Mouse (Mus musculus): ENCODE measurements around the gene Nav2. TPM values are rescaled to one million over a fixed set of nuclear protein-coding genes. Genes with fewer than 3 reads are reported as not detected.

Gene Nav2
- polyA plus RNA-seq, 1 experiment = 1.3 TPM

- Histone ChIP-seq H3K36me3 (replicated peaks; ENCODE audit: low read length) (no peaks in the 10 kb centered on the region), H3K9me3 (0 out of 2 replicates have a peak, but pooled peaks cover 2% of the 10 kb centered on the region), H3K27me3 (replicated peaks) (peaks cover 26% of the 10 kb centered on the region), H3K4me3 (replicated peaks) (no peak overlapping the region), H3K4me1 (peaks cover 2% of the 10 kb centered on the region; the same call in 1 of the 2 replicates)
- TF ChIP-seq FLI1 (IDR thresholded peaks at IDR 0.05; ENCODE audit: low read length) = no peak
- no peak for TF ChIP-seq GATA1 (IDR thresholded peaks at IDR 0.05; ENCODE audit: borderline replicate concordance, low read length)
These were observed 395.3 kb downstream of the Nav2 start for GRCm38 (mm10) chr7:49303600-49304411.

GRCm38 (mm10) chr7:49307717-49308116 is 399.2 kb downstream of the Nav2 start:
- Histone ChIP-seq H3K36me3 (replicated peaks; ENCODE audit: low read length) (no peaks in the 10 kb centered on the region), H3K27me3 (replicated peaks) (peaks cover 17% of the 10 kb centered on the region), H3K4me3 (replicated peaks) (no peak overlapping the region), H3K4me1 (peaks cover 2% of the 10 kb centered on the region; the same call in 1 of the 2 replicates), H3K9me3 (peaks cover 18% of the 10 kb centered on the region)
- no peak for TF ChIP-seq FLI1 (IDR thresholded peaks at IDR 0.05; ENCODE audit: low read length)
- no peak for TF ChIP-seq GATA1 (IDR thresholded peaks at IDR 0.05; ENCODE audit: borderline replicate concordance, low read length)

GRCm38 (mm10) chr7:49309746-49310145 is 401.2 kb downstream of the Nav2 start:
- Histone ChIP-seq H3K9me3 (peaks cover 18% of the 10 kb centered on the region), H3K27me3 (replicated peaks) (peaks cover 4% of the 10 kb centered on the region), H3K4me3 (replicated peaks) (no peak overlapping the region), H3K4me1 (no peaks in the 10 kb centered on the region), H3K36me3 (replicated peaks; ENCODE audit: low read length) (no peaks in the 10 kb centered on the region)
- TF ChIP-seq GATA1 (IDR thresholded peaks at IDR 0.05; ENCODE audit: borderline replicate concordance, low read length) (no peak), FLI1 (IDR thresholded peaks at IDR 0.05; ENCODE audit: low read length) (no peak)

- peaks cover 15% of the 10 kb centered on the region for H3K9me3 ChIP-seq
These were observed 405.4 kb downstream of the Nav2 start for GRCm38 (mm10) chr7:49313945-49314344.

GRCm38 (mm10) chr7:49315033-49315432 is 406.5 kb downstream of the Nav2 start:
- H3K4me1 ChIP-seq = no peaks in the 10 kb centered on the region
- H3K4me3 ChIP-seq (replicated peaks) = no peak overlapping the region
- H3K36me3 ChIP-seq (replicated peaks; ENCODE audit: low read length) = no peaks in the 10 kb centered on the region
- no peak for TF ChIP-seq FLI1 (IDR thresholded peaks at IDR 0.05; ENCODE audit: low read length)
- H3K27me3 ChIP-seq (replicated peaks) = no peaks in the 10 kb centered on the region
- H3K9me3 ChIP-seq = peaks cover 13% of the 10 kb centered on the region

More at GRCm38 (mm10) chr7:49313945-49314344, 405.4 kb downstream of the Nav2 start:
- no peak for TF ChIP-seq FLI1 (IDR thresholded peaks at IDR 0.05; ENCODE audit: low read length)
- TF ChIP-seq GATA1 (IDR thresholded peaks at IDR 0.05; ENCODE audit: borderline replicate concordance, low read length) = no peak
- no peaks in the 10 kb centered on the region for H3K36me3 ChIP-seq (replicated peaks; ENCODE audit: low read length)
- H3K27me3 ChIP-seq (replicated peaks) = no peaks in the 10 kb centered on the region
- H3K4me1 ChIP-seq = no peaks in the 10 kb centered on the region
- no peak overlapping the region for H3K4me3 ChIP-seq (replicated peaks)

- Histone ChIP-seq H3K4me1 (no peaks in the 10 kb centered on the region), H3K9me3 (peaks cover 7% of the 10 kb centered on the region), H3K36me3 (replicated peaks; ENCODE audit: low read length) (no peaks in the 10 kb centered on the region), H3K4me3 (replicated peaks) (no peak overlapping the region), H3K27me3 (replicated peaks) (no peaks in the 10 kb centered on the region)
- TF ChIP-seq FLI1 (IDR thresholded peaks at IDR 0.05; ENCODE audit: low read length) (no peak), GATA1 (IDR thresholded peaks at IDR 0.05; ENCODE audit: borderline replicate concordance, low read length) (no peak)
These were observed 408.1 kb downstream of the Nav2 start for GRCm38 (mm10) chr7:49316600-49316999.

- Histone ChIP-seq H3K36me3 (replicated peaks; ENCODE audit: low read length) (no peaks in the 10 kb centered on the region), H3K9me3 (no peaks in the 10 kb centered on the region), H3K4me3 (replicated peaks) (no peak overlapping the region), H3K4me1 (no peaks in the 10 kb centered on the region), H3K27me3 (replicated peaks) (no peaks in the 10 kb centered on the region)
- no peak for TF ChIP-seq GATA1 (IDR thresholded peaks at IDR 0.05; ENCODE audit: borderline replicate concordance, low read length)
- TF ChIP-seq FLI1 (IDR thresholded peaks at IDR 0.05; ENCODE audit: low read length) = no peak
These were observed 409.8 kb downstream of the Nav2 start for GRCm38 (mm10) chr7:49318183-49318897.

- H3K4me1 ChIP-seq = no peaks in the 10 kb centered on the region
These were observed 410.4 kb downstream of the Nav2 start for GRCm38 (mm10) chr7:49318898-49319293.

GRCm38 (mm10) chr7:49319981-49320380 is 411.5 kb downstream of the Nav2 start:
- Histone ChIP-seq H3K4me1 (no peaks in the 10 kb centered on the region), H3K9me3 (peaks cover 5% of the 10 kb centered on the region; the same call in 1 of the 2 replicates), H3K27me3 (replicated peaks) (no peaks in the 10 kb centered on the region), H3K4me3 (replicated peaks) (no peak overlapping the region), H3K36me3 (replicated peaks; ENCODE audit: low read length) (no peaks in the 10 kb centered on the region)
- TF ChIP-seq FLI1 (IDR thresholded peaks at IDR 0.05; ENCODE audit: low read length) (no peak), GATA1 (IDR thresholded peaks at IDR 0.05; ENCODE audit: borderline replicate concordance, low read length) (no peak)

More at GRCm38 (mm10) chr7:49318898-49319293, 410.4 kb downstream of the Nav2 start:
- no peak for TF ChIP-seq FLI1 (IDR thresholded peaks at IDR 0.05; ENCODE audit: low read length)
- no peak for TF ChIP-seq GATA1 (IDR thresholded peaks at IDR 0.05; ENCODE audit: borderline replicate concordance, low read length)
- H3K27me3 ChIP-seq (replicated peaks) = no peaks in the 10 kb centered on the region
- H3K36me3 ChIP-seq (replicated peaks; ENCODE audit: low read length) = no peaks in the 10 kb centered on the region
- no peaks in the 10 kb centered on the region for H3K9me3 ChIP-seq
- H3K4me3 ChIP-seq (replicated peaks) = no peak overlapping the region

GRCm38 (mm10) chr7:49321124-49321531 is 412.6 kb downstream of the Nav2 start:
- H3K4me3 ChIP-seq (replicated peaks) = no peak overlapping the region
- H3K9me3 ChIP-seq = peaks cover 8% of the 10 kb centered on the region; the same call in 1 of the 2 replicates
- H3K27me3 ChIP-seq (replicated peaks) = no peaks in the 10 kb centered on the region
- TF ChIP-seq FLI1 (IDR thresholded peaks at IDR 0.05; ENCODE audit: low read length) (no peak), GATA1 (IDR thresholded peaks at IDR 0.05; ENCODE audit: borderline replicate concordance, low read length) (no peak)
- H3K4me1 ChIP-seq = no peaks in the 10 kb centered on the region
- no peaks in the 10 kb centered on the region for H3K36me3 ChIP-seq (replicated peaks; ENCODE audit: low read length)
